Mouse (Mus musculus) heart, embryonic 11.5 days (tissue): ENCODE data around the gene Impdh1. TPM values are rescaled to one million over a fixed set of nuclear protein-coding genes. Genes with fewer than 3 reads are reported as not detected.

ENCODE experiments used
- ATAC-seq: fragments of 200-750 bp; cut with Nextera tagmentation; replicated peaks from 2 replicates; pipeline ENCODE4 v1.8.0; 2017; ENCODE audit warnings: moderate library complexity; ENCODE audit not compliant: insufficient number of reproducible peaks, low FRiP score, low TSS enrichment
- H3K27ac ChIP-seq: fragments of 300-500 bp; sonication (generic); 2 replicates; pipeline ENCODE4 v1.5.1; 2014; ENCODE audit warnings: mild to moderate bottlenecking, low read depth, low read length
- H3K27me3 ChIP-seq: fragments of 300-500 bp; sonication (generic); 2 replicates; pipeline ENCODE4 v1.6.1; 2014; ENCODE audit warnings: mild to moderate bottlenecking, low read length, mixed read lengths; ENCODE audit not compliant: control insufficient read depth, insufficient read depth
- H3K36me3 ChIP-seq: fragments of 300-500 bp; sonication (generic); 2 replicates; pipeline ENCODE4 v1.6.1; 2014; ENCODE audit warnings: mild to moderate bottlenecking, low read length, moderate library complexity, mixed read lengths; ENCODE audit not compliant: control insufficient read depth, insufficient read depth
- H3K4me1 ChIP-seq: fragments of 300-500 bp; sonication (generic); 2 replicates; pipeline ENCODE4 v1.6.1; 2014; ENCODE audit warnings: low read length; ENCODE audit not compliant: control insufficient read depth, insufficient read depth
- H3K4me2 ChIP-seq: fragments of 300-500 bp; sonication (generic); 2 replicates; pipeline ENCODE4 v1.6.1; 2014; ENCODE audit warnings: mild to moderate bottlenecking, moderate library complexity
- H3K4me3 ChIP-seq: fragments of 300-500 bp; sonication (generic); 2 replicates; pipeline ENCODE4 v1.5.1; 2014; ENCODE audit warnings: low read depth, low read length
- H3K9ac ChIP-seq: fragments of 300-500 bp; sonication (generic); 2 replicates; pipeline ENCODE4 v1.6.1; 2014; ENCODE audit warnings: mild to moderate bottlenecking, low read depth, low read length, moderate library complexity
- H3K9me3 ChIP-seq: fragments of 300-500 bp; sonication (generic); replicated peaks from 2 replicates; pipeline ENCODE4 v1.6.1; 2016; ENCODE audit warnings: low read length; ENCODE audit not compliant: control insufficient read depth
- WGBS: fragments of 180-500 bp; shearing (Covaris S2); extraction: QIAGEN DNeasy Blood & Tissue Kit; methylation state at CpG from one replicate; pipeline ENCODE4 v1.1.7; 2014; ENCODE audit not compliant: insufficient replicate concordance; 5-methylcytosine and 5-hydroxymethylcytosine counted together
- polyA plus RNA-seq: library from polyadenylated mRNA; unstranded; fragments of >200 nt; fragmentation: Nextera tagmentation; extraction: Ambion mirVana; gene quantifications from 2 replicates; pipeline ENCODE4 v1.2.1, GENCODE M21; 2014

The Impdh1 gene
- polyA plus RNA-seq, 1 experiment from 2014 or later, result 34.3 TPM

DNA sequence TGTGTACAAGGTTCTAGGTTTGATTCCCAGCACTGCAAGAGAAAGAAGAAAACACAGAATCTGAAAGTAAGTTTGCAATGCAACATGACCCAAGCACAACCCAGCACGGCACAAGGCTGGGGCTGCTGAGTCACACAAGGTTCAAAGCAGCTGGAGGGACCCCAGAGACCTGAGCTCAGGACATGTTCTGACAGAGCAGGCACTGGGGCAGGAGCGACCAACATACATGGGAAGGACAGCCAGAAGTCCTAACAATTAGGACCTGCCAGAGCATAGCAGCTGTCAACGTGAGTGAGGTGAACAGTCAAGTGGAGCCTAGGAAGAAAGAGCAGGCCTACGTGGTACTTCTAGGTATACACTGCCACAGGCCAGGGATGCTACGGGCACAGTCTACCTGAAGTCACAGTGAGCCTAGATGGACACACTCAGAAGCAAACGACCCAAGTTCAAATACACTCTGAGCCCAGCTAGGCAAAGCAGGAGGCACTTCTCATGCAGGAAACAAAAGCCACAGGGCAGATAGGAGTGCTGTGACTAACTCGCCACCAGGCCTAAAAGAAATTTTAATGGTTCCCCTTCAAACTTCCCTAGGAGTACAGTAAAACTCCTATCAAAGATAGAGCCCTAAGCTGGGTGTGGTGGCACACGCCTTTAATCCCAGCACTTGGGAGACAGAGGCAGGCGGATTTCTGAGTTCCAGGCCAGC is 5.8 kb downstream of the Impdh1 start:
- Histone ChIP-seq H3K4me3 (no peak overlapping the region), H3K4me1 (peaks cover 17% of the 10 kb centered on the region), H3K27ac (no peak overlapping the region), H3K4me2 (no peak overlapping the region), H3K27me3 (peaks cover 15% of the 10 kb centered on the region), H3K9ac (no peak overlapping the region), H3K36me3 (no peaks in the 10 kb centered on the region), H3K9me3 (no peaks in the 10 kb centered on the region)
- WGBS, result 76% methylated on average over 9 of the region's 9 CpGs
- ATAC-seq, result no peak

DNA sequence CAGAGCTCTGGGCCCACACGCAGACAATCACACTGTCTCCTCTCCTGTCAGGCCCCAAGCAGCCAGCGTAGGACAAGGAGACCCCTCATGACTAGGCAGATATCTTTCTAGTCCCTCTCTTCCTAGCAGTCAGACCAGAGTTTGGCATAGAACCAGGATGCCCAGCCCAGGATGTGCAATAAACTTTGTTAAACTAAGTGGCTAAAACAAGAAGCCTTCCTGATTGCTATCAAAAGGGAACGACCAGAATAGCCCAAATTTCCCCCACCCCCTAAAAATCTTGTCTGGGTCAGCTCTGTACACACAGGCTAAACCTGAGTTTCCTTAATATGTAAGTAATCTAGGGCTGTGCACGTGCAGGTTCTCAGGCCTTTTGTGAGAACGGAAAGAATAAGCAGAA is 8.0 kb downstream of the Impdh1 start:
- Histone ChIP-seq H3K4me2 (no peak overlapping the region), H3K36me3 (no peaks in the 10 kb centered on the region; the same call in 1 of the 2 replicates), H3K27ac (no peak overlapping the region), H3K9ac (no peak overlapping the region), H3K27me3 (no peaks in the 10 kb centered on the region; the same call in 1 of the 2 replicates), H3K4me1 (peaks cover 11% of the 10 kb centered on the region), H3K4me3 (no peak overlapping the region), H3K9me3 (no peaks in the 10 kb centered on the region)
- WGBS, result 76% methylated on average over 5 of the region's 5 CpGs
- ATAC-seq, result no peak

DNA sequence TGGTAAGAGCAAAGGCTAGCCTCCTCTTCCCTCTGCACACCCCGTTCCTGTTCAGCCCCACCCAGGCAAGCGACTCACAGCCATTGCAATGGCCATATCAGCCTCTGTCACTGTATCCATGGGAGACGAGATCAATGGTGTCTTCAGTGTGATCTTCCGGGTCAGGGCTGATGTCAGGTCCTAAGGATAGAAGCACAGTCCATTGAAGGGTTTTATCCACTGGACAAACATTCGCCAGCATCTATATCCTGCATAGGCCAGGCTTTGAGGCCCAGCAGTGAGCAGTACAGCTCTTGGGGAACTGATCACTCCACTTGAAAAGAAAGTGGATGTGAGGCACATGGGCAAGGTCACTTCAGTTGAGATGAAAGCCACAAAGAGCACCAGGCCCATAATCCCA is 9.1 kb downstream of the Impdh1 start:
- Histone ChIP-seq H3K9ac (no peak overlapping the region), H3K4me3 (no peak overlapping the region), H3K9me3 (no peaks in the 10 kb centered on the region), H3K4me1 (peaks cover 7% of the 10 kb centered on the region), H3K27ac (no peak overlapping the region), H3K27me3 (no peaks in the 10 kb centered on the region), H3K4me2 (no peak overlapping the region), H3K36me3 (no peaks in the 10 kb centered on the region; the same call in none of the 2 replicates)
- ATAC-seq, result no peak
- 77% methylated on average over 5 of the region's 5 CpGs for WGBS

DNA sequence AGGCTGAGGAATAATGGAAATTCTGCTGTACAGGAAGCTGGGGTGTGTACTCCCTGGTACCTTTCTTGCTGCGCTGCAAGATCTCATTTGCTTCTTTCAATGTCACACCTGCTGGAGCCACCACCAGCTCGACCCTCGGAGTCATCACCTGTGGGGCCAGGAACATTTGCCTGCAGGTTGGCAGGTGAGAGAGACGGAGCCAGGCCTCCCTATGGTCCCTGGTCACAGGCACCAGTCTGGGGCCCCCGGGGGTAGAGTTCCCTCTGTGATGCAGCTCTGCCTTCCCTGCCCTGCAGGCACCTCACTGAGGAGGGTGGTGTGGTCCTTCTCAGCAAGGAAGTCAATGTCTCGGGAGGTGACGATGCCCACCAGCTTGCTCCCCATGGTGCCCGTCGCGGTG is 10.2 kb downstream of the Impdh1 start:
- no peak overlapping the region for H3K9ac ChIP-seq
- no peak overlapping the region for H3K4me2 ChIP-seq
- H3K27ac ChIP-seq, result no peak overlapping the region
- H3K36me3 ChIP-seq, result no peaks in the 10 kb centered on the region; the same call in none of the 2 replicates
- H3K4me1 ChIP-seq, result peaks cover under 1% of the 10 kb centered on the region; the same call in 1 of the 2 replicates
- ATAC-seq, result no peak
- no peaks in the 10 kb centered on the region for H3K9me3 ChIP-seq
- no peaks in the 10 kb centered on the region for H3K27me3 ChIP-seq
- H3K4me3 ChIP-seq, result no peak overlapping the region
- 78% methylated on average over 10 of the region's 10 CpGs for WGBS

DNA sequence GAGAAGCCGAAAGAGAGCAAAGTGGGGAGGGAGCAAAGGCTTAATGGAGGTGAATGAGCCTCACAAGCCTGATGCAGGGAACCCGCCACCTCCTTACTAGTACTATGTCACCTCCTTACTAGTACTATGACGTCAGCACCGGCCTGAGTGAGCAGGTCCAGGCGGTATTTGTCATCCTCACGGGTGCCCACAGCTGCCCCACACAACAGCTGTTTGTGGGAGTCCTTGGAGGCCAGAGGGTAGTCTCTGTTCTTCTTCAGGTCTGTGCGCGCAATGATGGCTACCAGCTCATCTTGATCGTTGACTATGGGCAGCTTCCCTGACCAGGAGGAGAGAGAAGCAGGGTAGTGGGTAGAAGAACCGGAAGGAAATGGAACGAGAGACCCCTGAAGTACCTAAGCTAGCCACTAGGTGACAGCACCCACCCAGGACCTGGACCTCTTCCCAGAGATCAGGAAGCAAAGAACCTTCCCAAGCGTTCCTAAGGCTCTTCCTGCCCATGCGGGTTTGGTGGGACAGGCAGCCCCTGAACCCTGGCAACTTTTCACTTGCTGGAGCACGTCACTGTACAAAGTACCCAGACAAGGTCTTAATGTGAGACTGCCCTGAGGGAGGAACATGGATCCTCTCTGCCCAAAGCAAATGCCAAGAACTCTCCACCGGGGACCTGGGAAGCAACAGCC is 11.1 kb downstream of the Impdh1 start:
- WGBS, result 52% methylated on average over 15 of the region's 15 CpGs

DNA sequence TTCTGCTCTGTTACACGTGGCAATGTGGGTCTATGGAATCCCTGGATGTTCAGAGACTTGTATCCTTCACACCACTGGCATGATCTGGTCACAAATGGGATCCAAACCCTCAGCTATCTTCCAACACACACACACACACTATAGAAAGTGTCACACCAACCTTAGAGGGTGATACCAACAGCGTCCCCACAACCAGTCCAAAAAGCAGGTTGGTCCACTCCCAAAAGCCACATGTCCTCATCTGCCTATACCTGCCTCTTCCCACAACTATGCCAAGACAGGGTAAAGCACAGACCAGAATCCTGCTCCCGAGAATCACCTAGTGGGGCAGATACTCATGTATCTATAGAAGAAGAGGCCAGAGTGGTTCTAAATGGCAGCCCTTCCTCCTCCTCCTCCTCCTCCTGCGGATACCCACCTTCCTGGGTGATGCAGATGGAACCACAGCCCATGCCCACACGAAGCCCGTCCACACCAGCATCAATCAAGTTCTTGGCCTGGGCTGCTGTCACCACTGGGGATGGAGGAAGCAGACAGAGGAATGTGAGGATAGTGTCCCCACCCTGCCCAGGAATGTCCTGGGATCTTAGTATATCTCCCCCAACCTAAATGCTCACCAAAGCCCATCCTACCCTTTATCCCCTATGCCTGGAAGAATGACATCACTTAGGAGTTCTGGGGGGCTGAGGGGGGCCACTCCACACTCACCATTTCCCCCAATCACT is 12.1 kb downstream of the Impdh1 start:
- Histone ChIP-seq H3K4me2 (no peak overlapping the region), H3K9ac (no peak overlapping the region), H3K27me3 (0 out of 2 replicates have a peak, but pooled peaks cover 3% of the 10 kb centered on the region), H3K27ac (no peak overlapping the region), H3K36me3 (peaks cover 2% of the 10 kb centered on the region), H3K9me3 (no peaks in the 10 kb centered on the region), H3K4me3 (no peak overlapping the region), H3K4me1 (no peaks in the 10 kb centered on the region)
- WGBS, result 78% methylated on average over 6 of the region's 6 CpGs
- no peak for ATAC-seq

More for the DNA sequence above, 11.1 kb downstream of the Impdh1 start:
- Histone ChIP-seq H3K9me3 (no peaks in the 10 kb centered on the region), H3K36me3 (peaks cover 2% of the 10 kb centered on the region), H3K4me2 (no peak overlapping the region), H3K4me1 (no peaks in the 10 kb centered on the region), H3K4me3 (no peak overlapping the region), H3K27me3 (no peaks in the 10 kb centered on the region), H3K27ac (no peak overlapping the region), H3K9ac (no peak overlapping the region)
- no peak for ATAC-seq

DNA sequence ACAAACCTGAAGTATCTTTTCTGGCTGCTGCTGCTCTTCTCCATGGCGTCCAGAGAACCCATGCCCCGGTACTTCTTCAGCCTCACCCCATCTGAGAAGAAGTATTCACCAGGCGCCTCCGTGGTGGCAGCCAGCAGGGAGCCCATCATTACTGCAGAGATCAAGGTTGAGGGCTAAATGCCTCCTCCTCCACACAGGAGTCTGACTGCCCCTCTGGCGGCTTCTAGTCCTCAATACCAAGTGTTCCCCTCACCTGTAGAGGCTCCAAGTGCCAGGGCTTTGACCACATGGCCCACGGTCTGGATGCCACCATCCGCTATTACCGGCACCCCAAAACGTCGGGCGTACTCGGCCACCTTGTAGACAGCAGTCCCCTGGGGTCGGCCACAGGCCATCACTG is 13.1 kb downstream of the Impdh1 start:
- H3K27ac ChIP-seq, result no peak overlapping the region
- WGBS, result 82% methylated on average over 13 of the region's 13 CpGs

DNA sequence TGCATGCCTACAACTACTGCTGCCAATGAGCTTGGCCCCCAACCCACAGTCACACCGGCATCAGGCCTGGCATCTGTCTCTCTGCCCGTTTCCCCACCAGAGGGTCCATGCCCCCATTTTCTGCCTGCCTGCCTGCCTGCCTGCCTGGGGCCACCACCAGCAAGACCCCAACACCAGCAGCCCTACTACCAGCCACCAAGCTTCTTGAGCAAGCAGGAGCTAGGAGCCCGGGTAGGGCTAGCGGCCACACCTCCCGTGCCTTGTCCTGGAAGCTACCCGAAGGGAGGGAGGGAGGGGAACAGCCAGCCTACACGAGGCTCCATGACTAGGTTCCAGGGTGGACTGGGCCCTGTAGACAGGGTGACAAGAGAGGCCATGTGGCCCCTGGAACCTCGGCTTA is 14.2 kb downstream of the Impdh1 start:
- no peak overlapping the region for H3K4me2 ChIP-seq
- no peak for ATAC-seq
- no peaks in the 10 kb centered on the region for H3K9me3 ChIP-seq
- peaks cover 2% of the 10 kb centered on the region for H3K36me3 ChIP-seq
- H3K4me3 ChIP-seq, result no peak overlapping the region
- no peak overlapping the region for H3K27ac ChIP-seq
- H3K27me3 ChIP-seq, result peaks cover 12% of the 10 kb centered on the region
- 86% methylated on average over 8 of the region's 8 CpGs for WGBS
- H3K9ac ChIP-seq, result no peak overlapping the region
- H3K4me1 ChIP-seq, result peaks cover 3% of the 10 kb centered on the region; the same call in 1 of the 2 replicates

More for the DNA sequence above, 13.1 kb downstream of the Impdh1 start:
- Histone ChIP-seq H3K9ac (no peak overlapping the region), H3K27me3 (peaks cover 5% of the 10 kb centered on the region; the same call in 1 of the 2 replicates), H3K4me2 (no peak overlapping the region), H3K9me3 (no peaks in the 10 kb centered on the region), H3K4me3 (no peak overlapping the region), H3K4me1 (peaks cover 3% of the 10 kb centered on the region; the same call in 1 of the 2 replicates), H3K36me3 (peaks cover 2% of the 10 kb centered on the region)
- ATAC-seq, result no peak
